Mouse (Mus musculus) retina, embryonic 14.5 days (tissue): ENCODE data around the gene Tmem9.

Experiments used
- DNase-seq: peaks from one replicate; pipeline ENCODE4 v3.0.0-alpha.2; 2015; ENCODE audit warnings: low spot score

Tmem9 gene

GRCm38 (mm10) chr1:136031697-136032096 is 23.7 kb downstream of the Tmem9 start:
- no peak for DNase-seq

- DNase-seq, result no peak
Measured at GRCm38 (mm10) chr1:136032961-136033360, 25.0 kb downstream of the Tmem9 start.

- no peak for DNase-seq
Measured at GRCm38 (mm10) chr1:136038746-136039538, 31.0 kb downstream of the Tmem9 start.

GRCm38 (mm10) chr1:136040452-136040851 is 32.5 kb downstream of the Tmem9 start:
- no peak for DNase-seq

- DNase-seq, result no peak
Measured at GRCm38 (mm10) chr1:136040874-136041273, 32.9 kb downstream of the Tmem9 start.

GRCm38 (mm10) chr1:136045774-136046173 is 37.8 kb downstream of the Tmem9 start:
- peak; percentile 87 for DNase-seq

- peak; percentile 73 for DNase-seq
Measured at GRCm38 (mm10) chr1:136047432-136047831, 39.5 kb downstream of the Tmem9 start.

- DNase-seq, result no peak
Measured at GRCm38 (mm10) chr1:136047894-136048293, 39.9 kb downstream of the Tmem9 start.

GRCm38 (mm10) chr1:136050312-136051012 is 42.5 kb downstream of the Tmem9 start, which contains the start of gene Ascl5:
Gene Ascl5 (plus strand): TSS chr1:136050804.
- DNase-seq, result no peak

GRCm38 (mm10) chr1:136051013-136051315 is 43.0 kb downstream of the Tmem9 start:
- DNase-seq, result peak; percentile 35

- peak; percentile 91 for DNase-seq
Measured at GRCm38 (mm10) chr1:136051465-136051864, 43.5 kb downstream of the Tmem9 start.

GRCm38 (mm10) chr1:136052547-136052946 is 44.6 kb downstream of the Tmem9 start, which contains the start of gene Cacna1s:
Gene Cacna1s (plus strand): TSS chr1:136052750.
- DNase-seq, result no peak

- DNase-seq, result no peak
Measured at GRCm38 (mm10) chr1:136055771-136056170, 47.8 kb downstream of the Tmem9 start.

- DNase-seq, result no peak
Measured at GRCm38 (mm10) chr1:136058594-136058993, 50.6 kb downstream of the Tmem9 start.

GRCm38 (mm10) chr1:136061041-136061789 is 53.3 kb downstream of the Tmem9 start:
- DNase-seq, result no peak

GRCm38 (mm10) chr1:136061790-136062141 is 53.8 kb downstream of the Tmem9 start:
- no peak for DNase-seq

GRCm38 (mm10) chr1:136063991-136064390 is 56.0 kb downstream of the Tmem9 start:
- no peak for DNase-seq

GRCm38 (mm10) chr1:136066621-136067020 is 58.7 kb downstream of the Tmem9 start:
- no peak for DNase-seq

- DNase-seq, result no peak
Measured at GRCm38 (mm10) chr1:136067579-136067978, 59.6 kb downstream of the Tmem9 start.

GRCm38 (mm10) chr1:136076086-136076485 is 68.1 kb downstream of the Tmem9 start:
- peak; percentile 65 for DNase-seq

GRCm38 (mm10) chr1:136077656-136078055 is 69.7 kb downstream of the Tmem9 start:
- no peak for DNase-seq

- DNase-seq, result no peak
Measured at GRCm38 (mm10) chr1:136081161-136081560, 73.2 kb downstream of the Tmem9 start.
